ENCODE assay signal across 8 mouse cellular contexts in the genomic region with DNA sequence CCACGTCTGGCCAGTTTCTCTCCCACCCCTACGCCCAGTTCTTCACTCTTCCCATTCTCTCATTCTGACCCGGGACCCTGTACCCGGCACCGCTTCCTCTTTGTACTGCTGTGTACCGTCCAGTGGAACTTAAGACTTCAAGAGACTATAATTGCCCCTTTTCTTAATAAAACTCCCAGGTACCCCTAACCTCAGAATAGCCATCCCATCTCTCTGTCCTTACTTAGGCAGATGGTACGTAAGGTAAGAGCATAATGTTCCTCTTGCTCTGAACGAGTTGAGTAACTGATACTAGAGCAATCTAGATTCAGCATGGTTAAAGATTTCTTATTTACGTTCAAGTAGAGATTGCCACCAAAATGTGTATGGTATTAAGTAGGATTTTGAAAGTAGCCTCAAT. TPM values are rescaled to one million over a fixed set of nuclear protein-coding genes. Genes with fewer than 3 reads are reported as not detected.
A peak's percentile ranks its signal among the peaks of the same experiment; 100 is the strongest.
DNase-seq lines count a peak whose midpoint lies in the region; ATAC-seq and TF ChIP-seq lines count a peak whose summit lies in the region.

No protein-coding gene starts in this region.

- DNase-seq in embryo, embryonic 10.5 days (ENCODE audit: low spot score) = peak; percentile 53
- DNase-seq in embryo, embryonic 11 days = no peak
- DNase-seq in testis, postnatal 14 days (ENCODE audit: low spot score) = no peak
- DNase-seq in left cerebral cortex, postnatal 36 days (ENCODE audit: low spot score in 2 of 2) = no peak
- DNase-seq in spleen, postnatal 36 days (ENCODE audit: low spot score in 2 of 2) = no peak

- intact Hi-C loops in left cerebral cortex, postnatal 36 days (cut with DNase I) = loop anchor here (5.0 kb wide), 1 partner anchor 159 kb away; a partner anchor contains a TSS

- peak overlapping the region; percentile 93 for H3K9ac ChIP-seq in limb, embryonic 13.5 days
- H3K9ac ChIP-seq in stomach, embryonic 15.5 days = peak overlapping the region; percentile 78

- H3K27ac ChIP-seq in testis, adult 2 months (ENCODE audit: control insufficient read depth, insufficient read depth, low read depth, low read length) = peak overlapping the region; percentile 85
- no peak overlapping the region; the same call in 1 of the 2 replicates for H3K27ac ChIP-seq in limb, embryonic 13.5 days
- peak overlapping the region; percentile 74; the same call in 1 of the 2 replicates for H3K27ac ChIP-seq in stomach, embryonic 15.5 days

- H3K36me3 ChIP-seq in testis, adult 2 months (ENCODE audit: control insufficient read depth, insufficient read depth, low read length) = no peaks in the 10 kb centered on the region; the same call in 1 of the 2 replicates
- no peaks in the 10 kb centered on the region for H3K36me3 ChIP-seq in limb, embryonic 13.5 days
- no peaks in the 10 kb centered on the region for H3K36me3 ChIP-seq in stomach, embryonic 15.5 days

- WGBS in limb, embryonic 13.5 days = 2% methylated on average over 9 of the region's 9 CpGs
- 3% methylated on average over 9 of the region's 9 CpGs for WGBS in stomach, embryonic 15.5 days

- H3K4me2 ChIP-seq in limb, embryonic 13.5 days (replicated peaks) = peak overlapping the region; percentile 88
- peak overlapping the region; percentile 85 for H3K4me2 ChIP-seq in stomach, embryonic 15.5 days

- peak overlapping the region; percentile 93 for H3K4me3 ChIP-seq in testis, adult 2 months (ENCODE audit: control insufficient read depth, low read depth, low read length)
- peak overlapping the region; percentile 76 for H3K4me3 ChIP-seq in limb, embryonic 13.5 days
- peak overlapping the region; percentile 93 for H3K4me3 ChIP-seq in stomach, embryonic 15.5 days (replicated peaks)

- no peaks in the 10 kb centered on the region for H3K4me1 ChIP-seq in testis, adult 2 months (ENCODE audit: control insufficient read depth, insufficient read depth, low read length)
- H3K4me1 ChIP-seq in limb, embryonic 13.5 days = peaks cover 27% of the 10 kb centered on the region
- 0 out of 2 replicates have a peak, but pooled peaks cover 3% of the 10 kb centered on the region for H3K4me1 ChIP-seq in stomach, embryonic 15.5 days

- no peak for ATAC-seq in limb, embryonic 13.5 days (ENCODE audit: low FRiP score, low read depth)
- no peak for ATAC-seq in stomach, embryonic 15.5 days (ENCODE audit: insufficient read depth, low FRiP score, low read depth)

- TF ChIP-seq CTCF in testis, adult 2 months (IDR thresholded peaks at IDR 0.05; ENCODE audit: control insufficient read depth, insufficient read depth, insufficient replicate concordance, low read depth, low read length) = no peak

- H3K9me3 ChIP-seq in limb, embryonic 13.5 days = no peaks in the 10 kb centered on the region
- no peaks in the 10 kb centered on the region for H3K9me3 ChIP-seq in stomach, embryonic 15.5 days

- TF ChIP-seq POLR2A in testis, adult 2 months (IDR thresholded peaks at IDR 0.05; ENCODE audit: control insufficient read depth, low read depth, low read length) = no peak

- no peaks in the 10 kb centered on the region for H3K27me3 ChIP-seq in testis, adult 2 months (ENCODE audit: control insufficient read depth, insufficient read depth, low read length)
- H3K27me3 ChIP-seq in limb, embryonic 13.5 days = no peaks in the 10 kb centered on the region
- H3K27me3 ChIP-seq in stomach, embryonic 15.5 days (replicated peaks) = no peaks in the 10 kb centered on the region

RNA-seq across cellular contexts. Expression of a gene that starts 1.3 kb away (rescaled TPM):
- polyA plus RNA-seq in testis, adult 2 months (2012; rRNA removed) = 202 and 230 TPM in 2 replicates
- 5.0 and 5.8 TPM in 2 replicates for polyA plus RNA-seq in limb, embryonic 13.5 days (2015; fragmentation: Nextera tagmentation; extraction: Ambion mirVana)
- polyA plus RNA-seq in stomach, embryonic 15.5 days (2015; fragmentation: Nextera tagmentation; extraction: Ambion mirVana) = 4.5 and 5.2 TPM in 2 replicates
- 10 to 100 TPM; 20.2 to 21.5 TPM for total RNA-seq in left cerebral cortex, postnatal 36 days (2021)

RNA-seq across cellular contexts. Expression of a gene that starts 46.0 kb away (rescaled TPM):
- 1.8 and 1.9 TPM in 2 replicates for polyA plus RNA-seq in testis, adult 2 months (2012; rRNA removed)
- 1.0 and 1.1 TPM in 2 replicates for polyA plus RNA-seq in limb, embryonic 13.5 days (2015; fragmentation: Nextera tagmentation; extraction: Ambion mirVana)
- 7.3 and 9.2 TPM in 2 replicates for polyA plus RNA-seq in stomach, embryonic 15.5 days (2015; fragmentation: Nextera tagmentation; extraction: Ambion mirVana)
- 1 to 10 TPM; 1.1 to 1.2 TPM for total RNA-seq in left cerebral cortex, postnatal 36 days (2021)

Comparison
In these comparisons a context has a peak if more than half of its experiments do, and no peak if none do; other contexts are left out.
1. RNA of a gene that starts 1.3 kb away (polyA plus RNA-seq): 202 to 230 TPM in testis, adult 2 months; 5.0 to 5.8 TPM in limb, embryonic 13.5 days and 4.5 to 5.2 TPM in stomach, embryonic 15.5 days; every median in the first group is over 10 times any median in the second.
2. Peak in every context shown above with its lines, with median percentiles within 50 percentile points of each other: H3K4me3 ChIP-seq.